Mouse (Mus musculus) stomach, adult 2 months (tissue): Measurements from ENCODE around the gene Samd15. TPM values are rescaled to one million over a fixed set of nuclear protein-coding genes. Genes with fewer than 3 reads are reported as not detected.

Source experiments
- polyA plus RNA-seq: library from polyadenylated mRNA; depleted of rRNA; stranded (reverse); fragments of >200 nt; gene quantifications from 2 replicates; pipeline ENCODE4 v1.2.3, GENCODE M21; 2012; rRNA removed

Samd15 gene
- not detected in 2 replicates for polyA plus RNA-seq

GRCm38 (mm10) chr12:87199206-87199972, at the start of gene Samd15:
Gene Samd15 (plus strand): TSS chr12:87199723.

GRCm38 (mm10) chr12:87199973-87200586, 557 bp downstream of the Samd15 start, which contains the start of gene Tmed8:
Gene Tmed8 (minus strand): TSS chr12:87200454.

GRCm38 (mm10) chr12:87238632-87239031, 39.1 kb downstream of the Samd15 start, which contains the start of gene Noxred1:
Gene Noxred1 (minus strand): TSS chr12:87238732.

Other genes starting within 250 kb of the Samd15 start
- 0.18 and 0.59 TPM in 2 replicates for gene Zdhhc22, start 209.3 kb upstream of the Samd15 start, polyA plus RNA-seq
- 0.19 and 0.44 TPM in 2 replicates for gene Tmem63c, start 178.4 kb upstream of the Samd15 start, polyA plus RNA-seq
- 16.4 and 19.2 TPM in 2 replicates for gene Ngb, start 97.2 kb upstream of the Samd15 start, polyA plus RNA-seq
- gene Gstz1, start 52.6 kb upstream of the Samd15 start, polyA plus RNA-seq = 7.0 and 12.2 TPM in 2 replicates
- gene Pomt2, start 51.8 kb upstream of the Samd15 start, polyA plus RNA-seq = 4.0 and 4.1 TPM in 2 replicates
- gene Tmed8, start 731 bp downstream of the Samd15 start, polyA plus RNA-seq = 0.51 and 0.65 TPM in 2 replicates
- gene Noxred1, start 39.0 kb downstream of the Samd15 start, polyA plus RNA-seq = not detected in 2 replicates
- 10.3 and 10.5 TPM in 2 replicates for gene Vipas39, start 66.5 kb downstream of the Samd15 start, polyA plus RNA-seq
- gene Ahsa1, start 66.8 kb downstream of the Samd15 start, polyA plus RNA-seq = 11.1 and 16.4 TPM in 2 replicates
- 0.09 and 0.17 TPM in 2 replicates for gene Ism2, start 100.0 kb downstream of the Samd15 start, polyA plus RNA-seq
- 9.6 and 14.0 TPM in 2 replicates for gene Sptlc2, start 188.6 kb downstream of the Samd15 start, polyA plus RNA-seq
- 1.1 and 2.8 TPM in 2 replicates for gene Slirp, start 244.2 kb downstream of the Samd15 start, polyA plus RNA-seq
- 5.4 and 5.6 TPM in 2 replicates for gene Alkbh1, start 244.3 kb downstream of the Samd15 start, polyA plus RNA-seq